Mouse (Mus musculus): ENCODE measurements around the gene Srp14.

GRCm38 (mm10) chr2:118511779-118512417 is 32.4 kb upstream of the Srp14 start:
- TF ChIP-seq POLR2A (IDR thresholded peaks at IDR 0.05; ENCODE audit: borderline replicate concordance, insufficient read depth, low read length) (no peak), CTCF (IDR thresholded peaks at IDR 0.05; ENCODE audit: borderline replicate concordance, insufficient read depth, low read depth, low read length) (no peak)

Measured in cerebellum, adult 2 months (tissue).